Mouse (Mus musculus) G1E (cell line): Measurements from ENCODE around the gene Cplx2. TPM values are rescaled to one million over a fixed set of nuclear protein-coding genes. Genes with fewer than 3 reads are reported as not detected.

Experiments
- ATAC-seq: 2 replicates; pipeline ENCODE4 v1.8.0; 2016; ENCODE audit warnings: mild to moderate bottlenecking; ENCODE audit not compliant: insufficient number of reproducible peaks, poor library complexity, low FRiP score, severe bottlenecking; ENCODE audit errors: extremely low read depth
- DNase-seq: peaks from one replicate; pipeline ENCODE4 v3.0.0; 2012; ENCODE audit warnings: low spot score
- H3K27me3 ChIP-seq: 2 replicates; pipeline ENCODE4 v1.6.1; 2012; ENCODE audit warnings: mild to moderate bottlenecking, low read length, inconsistent platforms; ENCODE audit not compliant: insufficient read depth
- H3K36me3 ChIP-seq: replicated peaks from 2 replicates; pipeline ENCODE3; 2012; ENCODE audit warnings: mild to moderate bottlenecking, inconsistent platforms
- H3K4me1 ChIP-seq: 2 replicates; pipeline ENCODE4 v1.6.1; 2012; ENCODE audit warnings: low read depth, low read length, inconsistent platforms, mixed read lengths; ENCODE audit not compliant: insufficient read depth
- H3K4me3 ChIP-seq: 2 replicates; pipeline ENCODE4 v1.5.1; 2012; ENCODE audit warnings: low read depth, mild to moderate bottlenecking, inconsistent platforms, low read length, moderate library complexity, mixed read lengths
- H3K9me3 ChIP-seq: replicated peaks from 2 replicates; pipeline ENCODE4 v1.6.1; 2012; ENCODE audit warnings: inconsistent platforms
- CTCF ChIP-seq: IDR thresholded peaks from 2 replicates; pipeline ENCODE4 v1.5.1; 2012; ENCODE audit warnings: low read depth, low read length, inconsistent platforms, mixed read lengths
- GATA1 ChIP-seq: IDR thresholded peaks from 2 replicates; pipeline ENCODE4 v1.6.1; 2012; ENCODE audit warnings: borderline replicate concordance, low read length, inconsistent platforms, mixed read lengths
- GATA2 ChIP-seq: IDR thresholded peaks from 2 replicates; pipeline ENCODE4 v1.6.1; 2012; ENCODE audit warnings: low read depth, low read length, inconsistent platforms, borderline replicate concordance
- POLR2AphosphoS5 ChIP-seq: IDR thresholded peaks from 2 replicates; pipeline ENCODE4 v1.6.1; 2012; ENCODE audit warnings: low read depth, low read length, inconsistent platforms; ENCODE audit not compliant: insufficient replicate concordance
- TAL1 ChIP-seq: conservative IDR thresholded peaks from 2 replicates; pipeline ENCODE4 v1.6.1; 2012; ENCODE audit warnings: low read depth, low read length, inconsistent platforms, mixed read lengths
- polyA plus RNA-seq: library from polyadenylated mRNA; stranded (reverse); fragments of >175 nt; gene quantifications from 2 replicates; pipeline ENCODE4 v1.2.3, GENCODE M21; 2012
- total RNA-seq, 2 experiments: library from RNA; stranded (forward) in 1 of 2; stranded (reverse) in 1 of 2; fragments of 200-1000 nt in 1 of 2; fragments of >200 nt in 1 of 2; fragmentation: Nextera tagmentation in 1 of 2; gene quantifications; 2 replicates each; pipeline ENCODE4 v1.2.3; 2014 to 2017

The Cplx2 gene
- total RNA-seq (2014; fragmentation: Nextera tagmentation): not detected in 2 replicates
- not detected in 2 replicates for total RNA-seq (2017)
- not detected in 2 replicates for polyA plus RNA-seq

- ATAC-seq (no peak), DNase-seq (no peak)
- no peaks in the 10 kb centered on the region for H3K36me3 ChIP-seq
- peaks cover 41% of the 10 kb centered on the region for H3K9me3 ChIP-seq
- H3K27me3 ChIP-seq: no peaks in the 10 kb centered on the region; the same call in 1 of the 2 replicates
- H3K4me3 ChIP-seq: no peak within 1 kb of the TSS
- TF ChIP-seq CTCF (no peak), POLR2AphosphoS5 (no peak), GATA1 (no peak), GATA2 (no peak), TAL1 (no peak)
- no peaks in the 10 kb centered on the region for H3K4me1 ChIP-seq
These were observed at the start of gene Cplx2 for GRCm38 (mm10) chr13:54371049-54371386. TSS of gene Cplx2 (plus strand) at chr13:54371349.

- no peaks in the 10 kb centered on the region for H3K27me3 ChIP-seq
- peak; percentile 40; the same call in 1 of the 2 replicates for TF ChIP-seq CTCF
- TF ChIP-seq GATA1: no peak
- ATAC-seq (no peak), DNase-seq (peak; percentile 7)
- H3K4me3 ChIP-seq: no peak overlapping the region
- peaks cover 25% of the 10 kb centered on the region for H3K9me3 ChIP-seq
- no peaks in the 10 kb centered on the region for H3K36me3 ChIP-seq
- no peaks in the 10 kb centered on the region for H3K4me1 ChIP-seq
These were observed 48.5 kb upstream of the Cplx2 start for GRCm38 (mm10) chr13:54322396-54323306.

GRCm38 (mm10) chr13:54323307-54324165 is 47.6 kb upstream of the Cplx2 start:
- no peaks in the 10 kb centered on the region for H3K27me3 ChIP-seq
- H3K9me3 ChIP-seq: peaks cover 20% of the 10 kb centered on the region
- H3K4me3 ChIP-seq: no peak overlapping the region
- ATAC-seq (no peak), DNase-seq (no peak)
- TF ChIP-seq CTCF (no peak), GATA1 (no peak), POLR2AphosphoS5 (no peak), GATA2 (no peak), TAL1 (no peak)
- no peaks in the 10 kb centered on the region for H3K36me3 ChIP-seq
- no peaks in the 10 kb centered on the region for H3K4me1 ChIP-seq

- H3K4me1 ChIP-seq: no peaks in the 10 kb centered on the region
- TF ChIP-seq TAL1 (no peak), CTCF (no peak), GATA2 (no peak), POLR2AphosphoS5 (no peak)
- no peak overlapping the region for H3K4me3 ChIP-seq
- H3K9me3 ChIP-seq: peaks cover 16% of the 10 kb centered on the region
- no peaks in the 10 kb centered on the region for H3K36me3 ChIP-seq
- DNase-seq (no peak), ATAC-seq (no peak)
- H3K27me3 ChIP-seq: no peaks in the 10 kb centered on the region
These were observed 47.0 kb upstream of the Cplx2 start for GRCm38 (mm10) chr13:54324178-54324577.

GRCm38 (mm10) chr13:54325814-54326213 is 45.3 kb upstream of the Cplx2 start:
- ATAC-seq: no peak
- peaks cover 2% of the 10 kb centered on the region; the same call in 1 of the 2 replicates for H3K27me3 ChIP-seq

GRCm38 (mm10) chr13:54326686-54327447 is 44.3 kb upstream of the Cplx2 start:
- no peak for TF ChIP-seq GATA1
- TF ChIP-seq TAL1: no peak
- no peak for TF ChIP-seq CTCF
- no peak for TF ChIP-seq POLR2AphosphoS5
- no peak for TF ChIP-seq GATA2

More at GRCm38 (mm10) chr13:54325814-54326213, 45.3 kb upstream of the Cplx2 start:
- Histone ChIP-seq H3K36me3 (no peaks in the 10 kb centered on the region), H3K9me3 (peaks cover 20% of the 10 kb centered on the region), H3K4me3 (no peak overlapping the region), H3K4me1 (no peaks in the 10 kb centered on the region)
- no peak for DNase-seq
- TF ChIP-seq GATA1: no peak

More at GRCm38 (mm10) chr13:54326686-54327447, 44.3 kb upstream of the Cplx2 start:
- no peaks in the 10 kb centered on the region for H3K36me3 ChIP-seq
- H3K9me3 ChIP-seq: peaks cover 24% of the 10 kb centered on the region
- peaks cover 2% of the 10 kb centered on the region; the same call in 1 of the 2 replicates for H3K27me3 ChIP-seq
- ATAC-seq: no peak
- no peak overlapping the region for H3K4me3 ChIP-seq
- no peak for DNase-seq
- H3K4me1 ChIP-seq: no peaks in the 10 kb centered on the region
